Mouse (Mus musculus) layer of hippocampus, adult 9-10 months (tissue): ENCODE measurements around the gene Zfyve28.

Experiments used
- DNase-seq: peaks from one replicate; pipeline ENCODE4 v3.0.0; 2022; ENCODE audit warnings: low spot score

Zfyve28 gene

GRCm38 (mm10) chr5:34288154-34288716, at the start of gene Zfyve28, which contains the start of gene Cfap99:
TSS of gene Zfyve28 (minus strand) at chr5:34288449.
TSS of gene Cfap99 (plus strand) at chr5:34288600.
- DNase-seq, result peak; percentile 76

GRCm38 (mm10) chr5:34336775-34337450, 48.7 kb upstream of the Zfyve28 start:
- DNase-seq, result no peak

GRCm38 (mm10) chr5:34336097-34336774, 48.0 kb upstream of the Zfyve28 start, which contains the start of gene Rnf4:
TSS of gene Rnf4 (plus strand) at chr5:34336289.
- peak; percentile 95 for DNase-seq

- no peak for DNase-seq
Observed at GRCm38 (mm10) chr5:34335539-34336096, 47.4 kb upstream of the Zfyve28 start.

- no peak for DNase-seq
Observed at GRCm38 (mm10) chr5:34334081-34334480, 45.8 kb upstream of the Zfyve28 start.

GRCm38 (mm10) chr5:34330136-34330535, 41.9 kb upstream of the Zfyve28 start:
- no peak for DNase-seq

GRCm38 (mm10) chr5:34326875-34327576, 38.8 kb upstream of the Zfyve28 start:
- no peak for DNase-seq

- no peak for DNase-seq
Observed at GRCm38 (mm10) chr5:34326249-34326691, 38.0 kb upstream of the Zfyve28 start.

- DNase-seq, result no peak
Observed at GRCm38 (mm10) chr5:34325286-34325685, 37.0 kb upstream of the Zfyve28 start.

GRCm38 (mm10) chr5:34321236-34321635, 33.0 kb upstream of the Zfyve28 start:
- no peak for DNase-seq

GRCm38 (mm10) chr5:34319491-34320034, 31.3 kb upstream of the Zfyve28 start:
- no peak for DNase-seq

GRCm38 (mm10) chr5:34309016-34309415, 20.8 kb upstream of the Zfyve28 start:
- DNase-seq, result no peak

GRCm38 (mm10) chr5:34302377-34302776, 14.1 kb upstream of the Zfyve28 start:
- DNase-seq, result no peak

GRCm38 (mm10) chr5:34298937-34299535, 10.8 kb upstream of the Zfyve28 start:
- no peak for DNase-seq

- DNase-seq, result no peak
Observed at GRCm38 (mm10) chr5:34298061-34298460, 9.8 kb upstream of the Zfyve28 start.

GRCm38 (mm10) chr5:34295141-34295540, 6.9 kb upstream of the Zfyve28 start:
- DNase-seq, result no peak

- DNase-seq, result no peak
Observed at GRCm38 (mm10) chr5:34294696-34295095, 6.4 kb upstream of the Zfyve28 start.

- no peak for DNase-seq
Observed at GRCm38 (mm10) chr5:34293363-34293762, 5.1 kb upstream of the Zfyve28 start.

GRCm38 (mm10) chr5:34289286-34289685, 1.0 kb upstream of the Zfyve28 start:
- DNase-seq, result no peak

- DNase-seq, result no peak
Observed at GRCm38 (mm10) chr5:34287838-34288145, 457 bp downstream of the Zfyve28 start.

GRCm38 (mm10) chr5:34287001-34287837, 1.0 kb downstream of the Zfyve28 start:
- DNase-seq, result no peak
